Comparison of ENCODE assay signal across 8 mouse cellular contexts in the genomic region with DNA sequence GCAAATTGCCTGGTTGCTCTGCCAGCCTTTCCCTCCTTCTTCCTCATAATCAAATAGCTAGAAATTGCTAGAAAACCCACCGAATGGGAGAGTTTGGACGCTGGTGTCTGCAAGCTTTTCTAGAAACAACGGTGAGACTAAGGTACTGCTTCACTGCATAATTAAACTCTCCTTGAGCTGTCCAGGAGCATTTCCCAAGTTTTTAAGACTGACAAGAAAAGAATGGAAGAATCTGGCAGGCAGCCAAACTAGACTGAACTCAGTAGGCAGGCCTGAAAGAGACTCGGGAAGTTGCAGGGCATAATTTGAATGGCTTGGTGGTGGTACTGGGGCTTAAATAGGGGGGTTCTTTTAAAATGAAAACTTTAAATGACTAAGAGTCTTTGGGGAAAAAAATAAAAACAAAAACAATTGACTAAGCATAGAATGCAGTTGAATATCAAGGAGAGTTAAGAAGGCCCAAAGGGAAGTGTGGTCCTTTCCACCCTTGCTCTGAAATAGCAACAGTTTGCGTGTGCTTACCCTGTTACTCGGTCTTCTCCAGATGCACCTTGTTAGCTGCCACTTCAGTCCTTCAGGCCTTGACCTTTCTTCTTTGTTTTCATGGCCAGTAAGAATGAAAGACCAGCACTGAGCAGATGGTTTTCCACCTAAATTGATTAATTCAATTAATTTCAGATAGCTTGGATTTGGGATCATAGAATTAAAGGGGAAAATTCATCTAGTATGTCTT. TPM values are rescaled to one million over a fixed set of nuclear protein-coding genes. Genes with fewer than 3 reads are reported as not detected.
A peak's percentile ranks its signal among the peaks of the same experiment; 100 is the strongest.
DNase-seq lines count a peak whose midpoint lies in the region; ATAC-seq lines count a peak whose summit lies in the region.

No protein-coding gene starts in this region.

- H3K27me3 ChIP-seq in heart, embryonic 11.5 days (ENCODE audit: control insufficient read depth, insufficient read depth, low read length): no peaks in the 10 kb centered on the region
- no peaks in the 10 kb centered on the region for H3K27me3 ChIP-seq in kidney, embryonic 16.5 days (ENCODE audit: insufficient read depth, low read length)
- H3K27me3 ChIP-seq in midbrain, embryonic 10.5 days (ENCODE audit: low read depth, poor library complexity, severe bottlenecking): no peaks in the 10 kb centered on the region

- peak overlapping the region; percentile 80 for H3K4me3 ChIP-seq in heart, embryonic 11.5 days (ENCODE audit: low read depth, low read length)
- peak overlapping the region; percentile 82 for H3K4me3 ChIP-seq in kidney, embryonic 16.5 days (ENCODE audit: low read length)
- peak overlapping the region; percentile 84; the same call in 1 of the 2 replicates for H3K4me3 ChIP-seq in midbrain, embryonic 10.5 days

- WGBS in heart, embryonic 11.5 days (ENCODE audit: insufficient replicate concordance): 36% methylated on average over 6 of the region's 6 CpGs
- 36% methylated on average over 6 of the region's 6 CpGs for whole genome bisulfite sequencing in kidney, embryonic 16.5 days
- 55% methylated on average over 6 of the region's 6 CpGs for WGBS in midbrain, embryonic 10.5 days

- H3K36me3 ChIP-seq in heart, embryonic 11.5 days (ENCODE audit: control insufficient read depth, insufficient read depth, low read length): no peaks in the 10 kb centered on the region
- no peaks in the 10 kb centered on the region for H3K36me3 ChIP-seq in kidney, embryonic 16.5 days (ENCODE audit: insufficient read depth, low read length)
- no peaks in the 10 kb centered on the region for H3K36me3 ChIP-seq in midbrain, embryonic 10.5 days

- ATAC-seq in heart, embryonic 11.5 days (replicated peaks; ENCODE audit: insufficient number of reproducible peaks, low FRiP score, low TSS enrichment): no peak
- no peak for ATAC-seq in kidney, embryonic 16.5 days (ENCODE audit: low FRiP score, low TSS enrichment)
- ATAC-seq in monocyte, adult 5-6 weeks (replicated peaks; ENCODE audit: insufficient number of reproducible peaks, low FRiP score, low TSS enrichment, poor library complexity, severe bottlenecking): no peak

- peak overlapping the region; percentile 79 for H3K27ac ChIP-seq in heart, embryonic 11.5 days (ENCODE audit: low read depth, low read length)
- H3K27ac ChIP-seq in kidney, embryonic 16.5 days (ENCODE audit: low read length): peak overlapping the region; percentile 68
- H3K27ac ChIP-seq in midbrain, embryonic 10.5 days (replicated peaks): peak overlapping the region; percentile 33; the same call in 1 of the 2 replicates

- peaks cover 15% of the 10 kb centered on the region for H3K4me1 ChIP-seq in heart, embryonic 11.5 days (ENCODE audit: control insufficient read depth, insufficient read depth, low read length)
- H3K4me1 ChIP-seq in kidney, embryonic 16.5 days (ENCODE audit: insufficient read depth, low read length): peaks cover 16% of the 10 kb centered on the region; the same call in 1 of the 2 replicates
- H3K4me1 ChIP-seq in midbrain, embryonic 10.5 days: peaks cover 30% of the 10 kb centered on the region

- peak; percentile 29 for DNase-seq in layer of hippocampus, adult 11-12 months (ENCODE audit: low spot score)
- DNase-seq in layer of hippocampus, adult 9-10 months (ENCODE audit: low spot score): no peak
- DNase-seq in cerebellum, postnatal 36 days: peak; percentile 3 to 20
- DNase-seq in midbrain, embryonic 10.5 days (ENCODE audit: low spot score): peak; percentile 23
- no peak for DNase-seq in thymus, postnatal 0 days (ENCODE audit: low spot score)

- no peaks in the 10 kb centered on the region for H3K9me3 ChIP-seq in heart, embryonic 11.5 days (replicated peaks; ENCODE audit: control insufficient read depth, low read length)
- H3K9me3 ChIP-seq in kidney, embryonic 16.5 days (ENCODE audit: low read length): no peaks in the 10 kb centered on the region
- no peaks in the 10 kb centered on the region for H3K9me3 ChIP-seq in midbrain, embryonic 10.5 days (replicated peaks)

- H3K4me2 ChIP-seq in heart, embryonic 11.5 days: peak overlapping the region; percentile 67
- peak overlapping the region; percentile 64 for H3K4me2 ChIP-seq in kidney, embryonic 16.5 days (replicated peaks; ENCODE audit: low read depth, low read length)

- peak overlapping the region; percentile 49; the same call in 1 of the 2 replicates for H3K9ac ChIP-seq in heart, embryonic 11.5 days (ENCODE audit: low read depth, low read length)
- H3K9ac ChIP-seq in kidney, embryonic 16.5 days (replicated peaks; ENCODE audit: low read length): 0 out of 2 replicates have a peak overlapping the region, but pooled peaks have one; percentile 31

RNA-seq across cellular contexts. Expression of gene Gulp1, which starts 2.0 kb away (rescaled TPM):
- polyA plus RNA-seq in heart, embryonic 11.5 days (2014; fragmentation: Nextera tagmentation; extraction: Ambion mirVana): 20.0 and 21.3 TPM in 2 replicates
- 23.8 and 24.4 TPM in 2 replicates for polyA plus RNA-seq in kidney, embryonic 16.5 days (2015; fragmentation: Nextera tagmentation; extraction: Ambion mirVana)
- polyA plus RNA-seq in midbrain, embryonic 10.5 days (2016; fragmentation: Nextera tagmentation; extraction: Ambion mirVana): 21.8 and 26.0 TPM in 2 replicates
- 2.3 and 3.3 TPM in 2 replicates for polyA plus RNA-seq in thymus, postnatal 0 days (2015; fragmentation: Nextera tagmentation; extraction: Ambion mirVana)
- not detected in 3 replicates for total RNA-seq in monocyte, adult 5-6 weeks (2017)

Comparison
In these comparisons a context has a peak if more than half of its experiments do, and no peak if none do; other contexts are left out.
1. DNase-seq: peak in layer of hippocampus, adult 11-12 months (single experiment), cerebellum, postnatal 36 days (2 of 2) and midbrain, embryonic 10.5 days (single experiment); none in layer of hippocampus, adult 9-10 months (single experiment) and thymus, postnatal 0 days (single experiment).
2. Peak in every context shown above with its lines, with median percentiles within 50 percentile points of each other: H3K27ac ChIP-seq and H3K4me3 ChIP-seq.